Mouse (Mus musculus): ENCODE results near the gene Isx. TPM values are rescaled to one million over a fixed set of nuclear protein-coding genes. Genes with fewer than 3 reads are reported as not detected.

Isx gene
- polyA plus RNA-seq (2012; rRNA removed), result 177 and 199 TPM in 2 replicates

- no peak for DNase-seq (ENCODE audit: low read depth, low spot score)
- WGBS, result 48% methylated on average over 3 of the region's 3 CpGs
Observed at GRCm38 (mm10) chr8:74872940-74873339, at the start of gene Isx. TSS of gene Isx (plus strand) at chr8:74873173.

DNA sequence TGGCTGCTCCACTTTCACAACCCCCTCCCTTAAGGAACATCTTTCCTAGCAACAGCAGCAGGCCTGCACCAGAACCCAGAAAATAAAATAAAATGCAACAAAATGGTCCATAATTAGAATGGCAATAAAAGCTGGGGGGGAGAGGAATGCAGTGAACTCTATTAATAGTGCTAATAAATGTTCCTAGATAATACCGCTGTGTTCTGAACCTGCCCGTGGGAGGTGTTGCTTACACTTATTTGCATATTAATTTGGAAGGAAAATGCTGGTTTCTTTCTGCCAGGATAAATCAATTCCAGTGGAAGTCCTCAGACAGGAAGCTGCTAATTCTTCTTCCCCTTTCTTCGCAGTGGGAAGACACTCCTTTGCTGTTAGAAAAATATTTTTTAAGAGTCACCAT lies 45.3 kb upstream of the Isx start:
- no peak for DNase-seq (ENCODE audit: low read depth, low spot score)
- WGBS, result 76% methylated on average over 3 of the region's 3 CpGs

GRCm38 (mm10) chr8:74831322-74831721 lies 41.7 kb upstream of the Isx start:
- WGBS, result 84% methylated on average over 5 of the region's 5 CpGs
- no peak for DNase-seq (ENCODE audit: low read depth, low spot score)

- 18% methylated on average over 1 of the region's 1 CpGs for WGBS
- no peak for DNase-seq (ENCODE audit: low read depth, low spot score)
Observed at GRCm38 (mm10) chr8:74834246-74834645, 38.7 kb upstream of the Isx start.

GRCm38 (mm10) chr8:74847376-74848048 lies 25.5 kb upstream of the Isx start:
- no peak for DNase-seq (ENCODE audit: low read depth, low spot score)
- 46% methylated on average over 12 of the region's 12 CpGs for WGBS

GRCm38 (mm10) chr8:74848707-74849106 lies 24.3 kb upstream of the Isx start:
- no peak for DNase-seq (ENCODE audit: low read depth, low spot score)
- 89% methylated on average over 1 of the region's 1 CpGs for WGBS

- DNase-seq (ENCODE audit: low read depth, low spot score), result no peak
Observed at GRCm38 (mm10) chr8:74850971-74851370, 22.0 kb upstream of the Isx start.

DNA sequence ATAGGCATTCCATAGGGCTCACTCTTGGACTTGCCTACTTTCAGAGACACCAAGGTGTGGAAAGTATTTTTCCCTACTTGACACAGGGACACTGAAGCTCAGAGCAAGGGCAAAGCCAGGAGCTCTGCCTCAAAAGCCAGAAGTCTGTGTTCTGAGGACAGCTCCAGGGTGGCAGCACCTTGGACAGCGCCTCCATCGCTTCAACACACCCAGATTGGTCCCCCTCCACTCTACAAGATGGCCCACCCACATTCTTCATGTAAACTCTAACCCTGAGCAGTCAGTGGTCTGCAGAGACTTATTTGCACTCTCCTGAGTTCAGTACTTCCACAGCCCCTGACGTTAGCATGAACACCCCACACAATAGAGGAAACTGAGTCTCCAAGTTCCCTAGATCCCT lies 21.1 kb upstream of the Isx start:
- WGBS, result 18% methylated on average over 3 of the region's 3 CpGs
- no peak for DNase-seq (ENCODE audit: low read depth, low spot score)

- WGBS, result 14% methylated on average over 5 of the region's 5 CpGs
- no peak for DNase-seq (ENCODE audit: low read depth, low spot score)
Observed at GRCm38 (mm10) chr8:74853488-74853887, 19.5 kb upstream of the Isx start.

DNA sequence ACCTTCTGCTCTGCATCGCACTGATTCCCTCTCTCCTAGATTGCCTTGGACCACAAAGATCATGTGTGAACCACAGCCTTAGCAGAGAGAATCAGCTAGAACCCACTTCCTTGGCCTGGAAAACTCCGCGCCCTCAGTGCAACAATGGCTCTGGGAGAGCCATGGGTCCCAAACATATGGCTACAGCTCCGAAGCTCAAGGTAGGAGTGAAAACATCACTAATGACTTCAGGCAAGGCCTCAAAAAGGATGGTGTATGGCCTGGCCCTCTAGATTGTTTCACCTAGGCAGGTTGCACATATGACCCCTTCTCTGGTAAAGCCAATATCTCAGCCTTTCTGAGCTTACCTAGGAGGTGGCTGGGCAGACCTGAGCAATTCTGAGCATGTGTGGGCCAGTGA lies 18.2 kb upstream of the Isx start:
- 96% methylated on average over 4 of the region's 4 CpGs for WGBS

GRCm38 (mm10) chr8:74855341-74855740 lies 17.6 kb upstream of the Isx start:
- no peak for DNase-seq (ENCODE audit: low read depth, low spot score)
- WGBS, result 88% methylated on average over 3 of the region's 3 CpGs

More for the DNA sequence above, 18.2 kb upstream of the Isx start:
- DNase-seq (ENCODE audit: low read depth, low spot score), result no peak

DNA sequence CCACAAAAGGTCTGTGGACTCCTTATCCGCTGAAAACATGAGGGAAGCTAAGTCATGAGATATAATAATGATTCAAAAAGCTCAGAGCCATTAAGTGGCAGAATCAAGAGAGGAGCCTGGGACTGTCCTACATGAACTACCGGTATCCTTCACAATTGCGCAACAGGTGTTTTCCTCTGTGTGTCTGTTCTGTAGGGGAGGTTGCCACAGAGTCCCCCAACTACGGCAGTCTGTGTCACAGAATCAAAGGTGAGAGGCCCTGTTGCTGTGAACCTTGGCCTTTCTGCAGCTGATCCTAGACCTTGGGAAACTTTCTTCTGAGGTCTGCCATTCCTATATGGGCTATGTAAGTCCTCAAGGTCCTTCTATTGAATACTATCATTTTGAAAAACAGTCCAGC lies 13.7 kb upstream of the Isx start:
- WGBS, result 81% methylated on average over 4 of the region's 4 CpGs
- DNase-seq (ENCODE audit: low read depth, low spot score), result no peak

DNA sequence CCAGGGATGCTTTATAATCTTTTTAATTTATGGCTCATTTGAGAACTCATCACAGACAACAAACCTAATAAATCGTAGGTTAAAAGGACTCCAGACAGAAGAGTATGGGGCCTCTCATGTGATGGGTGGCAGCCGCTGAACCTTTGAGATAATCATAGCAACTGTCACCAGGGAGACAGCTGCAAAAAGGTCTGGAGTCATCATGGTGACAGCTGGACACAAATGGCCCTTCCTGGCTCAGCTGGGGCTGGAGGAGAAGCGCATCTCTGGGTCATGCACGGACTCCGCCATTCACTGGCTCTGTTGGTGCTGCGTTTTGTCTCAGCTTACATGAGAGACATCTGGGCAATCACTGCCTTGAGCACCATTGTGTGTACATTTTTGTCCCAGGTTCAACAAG lies 12.5 kb upstream of the Isx start:
- DNase-seq (ENCODE audit: low read depth, low spot score), result no peak

DNA sequence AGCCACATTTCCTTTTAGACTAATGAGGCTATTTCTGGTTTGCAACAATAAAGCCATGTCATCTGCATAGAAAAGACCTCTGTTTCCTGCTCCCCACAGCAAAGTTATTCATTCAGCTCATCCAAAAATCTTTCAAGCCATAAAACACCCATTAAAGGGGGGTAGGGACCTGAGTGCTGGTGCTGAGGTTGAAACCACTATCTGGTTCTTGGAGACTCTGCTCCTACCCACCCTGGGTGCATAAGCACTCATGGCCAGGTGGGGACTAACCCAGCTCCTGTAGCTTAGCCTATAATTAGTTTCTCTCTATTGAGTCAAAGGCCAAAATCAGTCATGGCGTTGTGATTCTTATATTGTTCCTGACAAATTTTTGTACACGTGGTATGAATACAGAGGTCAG lies 10.4 kb upstream of the Isx start:
- no peak for DNase-seq (ENCODE audit: low read depth, low spot score)
- 78% methylated on average over 2 of the region's 2 CpGs for WGBS

More for the DNA sequence above, 12.5 kb upstream of the Isx start:
- WGBS, result 70% methylated on average over 6 of the region's 6 CpGs

DNA sequence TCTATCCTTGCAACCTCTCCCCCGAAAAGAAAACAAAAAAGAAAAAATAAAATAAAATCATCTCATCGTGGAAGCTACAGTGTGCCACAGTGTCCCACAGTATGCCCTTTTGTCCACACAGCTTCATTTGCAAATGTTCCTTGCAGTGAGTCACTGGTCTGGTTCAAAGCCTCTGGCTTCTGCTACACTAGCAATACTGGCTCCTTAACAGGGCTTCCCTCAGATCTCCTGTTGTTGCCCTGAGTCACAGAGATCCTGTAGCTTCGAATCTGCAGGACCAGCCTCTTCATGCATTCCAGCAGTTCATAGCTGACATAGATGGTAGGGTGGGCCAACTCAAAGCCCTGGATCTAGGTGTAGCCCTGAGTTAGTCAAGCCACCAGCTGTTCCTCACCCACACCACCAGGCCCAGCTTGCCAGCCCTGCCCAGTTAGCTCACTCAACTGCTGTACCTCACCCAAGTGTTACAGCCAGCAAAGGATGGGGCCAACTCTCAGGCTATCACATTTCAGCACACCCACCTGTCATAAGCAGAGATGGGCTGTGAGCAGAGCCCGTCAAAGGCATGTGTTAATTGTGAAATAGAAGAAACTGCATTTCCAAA lies 2.5 kb upstream of the Isx start:
- DNase-seq (ENCODE audit: low read depth, low spot score), result no peak
- 52% methylated on average over 4 of the region's 4 CpGs for WGBS

DNA sequence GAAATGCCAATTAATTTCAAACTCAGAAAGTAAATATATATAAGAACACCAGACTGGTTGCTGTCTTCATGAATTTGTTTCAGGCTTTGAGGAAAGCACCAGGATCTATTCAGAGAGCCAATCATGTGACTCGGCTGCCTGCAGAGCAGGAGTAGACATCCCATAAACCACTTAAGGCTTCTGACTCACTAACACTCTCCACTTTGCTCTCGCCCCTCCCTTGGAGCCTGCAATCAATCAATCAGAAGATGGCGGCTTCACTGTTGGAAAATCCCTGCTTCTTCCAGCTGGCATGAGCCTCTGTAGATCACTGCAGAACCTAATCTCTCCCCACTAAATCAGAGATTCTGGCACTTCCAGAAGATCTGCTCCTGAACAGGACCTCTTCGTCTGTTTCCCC lies 1.3 kb upstream of the Isx start:
- 2% methylated on average over 4 of the region's 4 CpGs for WGBS
- peak; percentile 67 for DNase-seq (ENCODE audit: low read depth, low spot score)

DNA sequence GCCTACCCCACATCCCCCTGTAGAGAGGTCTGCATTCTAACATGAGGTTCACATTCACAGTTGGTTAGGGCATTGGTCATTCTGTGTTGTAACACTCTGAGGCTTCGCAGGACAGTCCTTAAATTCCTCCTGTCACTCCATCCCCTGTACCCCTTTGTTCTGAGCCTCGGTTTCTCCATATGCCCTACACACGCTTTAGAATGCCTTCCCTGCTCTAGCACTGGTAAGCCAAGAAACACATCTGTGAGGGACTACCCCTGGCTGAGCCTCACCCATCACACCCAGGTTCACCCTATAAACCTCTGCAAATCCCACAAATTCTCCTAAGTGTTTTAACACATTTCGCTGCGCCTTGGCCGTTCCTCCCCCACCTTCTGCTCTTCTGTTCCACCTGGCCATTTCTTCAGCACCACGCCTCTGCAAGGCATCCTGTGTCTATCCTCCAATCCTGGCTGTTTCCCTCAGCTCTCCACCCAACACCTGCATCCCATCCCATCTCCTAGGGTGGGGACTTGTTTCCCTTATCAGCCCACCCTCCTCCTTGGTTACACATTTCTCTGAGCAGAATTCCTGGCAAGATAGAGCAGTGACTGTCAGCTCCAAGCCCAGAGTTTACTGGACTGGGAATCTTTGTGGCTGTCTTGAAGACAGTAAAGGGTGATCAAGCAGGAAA lies 686 bp upstream of the Isx start:
- DNase-seq (ENCODE audit: low read depth, low spot score), result no peak
- WGBS, result 24% methylated on average over 7 of the region's 7 CpGs

GRCm38 (mm10) chr8:74874565-74874964 lies 1.6 kb downstream of the Isx start:
- WGBS, result 37% methylated on average over 2 of the region's 2 CpGs
- no peak for DNase-seq (ENCODE audit: low read depth, low spot score)

DNA sequence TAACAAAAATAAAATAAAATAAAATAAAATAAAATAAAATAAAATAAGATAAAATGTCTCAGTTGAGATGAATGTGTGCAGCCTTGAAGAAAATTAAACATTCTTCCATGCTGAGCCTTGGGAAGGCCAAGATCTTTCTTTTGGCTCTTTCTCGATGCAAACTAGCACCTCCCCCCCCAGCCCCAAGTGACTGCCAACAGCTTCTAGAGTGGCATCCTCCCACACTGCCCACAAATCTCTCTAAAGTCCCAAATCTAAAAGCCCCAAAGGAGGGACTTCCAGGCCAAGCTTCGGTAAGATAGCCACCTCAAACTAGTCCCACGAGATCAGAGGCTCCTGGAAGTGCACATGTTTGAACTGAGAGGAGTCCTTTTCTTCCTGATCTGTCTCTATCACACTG lies 5.7 kb downstream of the Isx start:
- DNase-seq (ENCODE audit: low read depth, low spot score), result no peak
- 58% methylated on average over 3 of the region's 3 CpGs for WGBS

GRCm38 (mm10) chr8:74888763-74889162 lies 15.8 kb downstream of the Isx start:
- no peak for DNase-seq (ENCODE audit: low read depth, low spot score)
- 88% methylated on average over 1 of the region's 1 CpGs for WGBS

GRCm38 (mm10) chr8:74891030-74891429 lies 18.1 kb downstream of the Isx start:
- DNase-seq (ENCODE audit: low read depth, low spot score), result no peak
- WGBS, result 70% methylated on average over 5 of the region's 5 CpGs
